8 mouse cellular contexts compared by ENCODE assay signal in genomic region chr2:31130815-31131299, GRCm38 (mm10). TPM values are rescaled to one million over a fixed set of nuclear protein-coding genes. Genes with fewer than 3 reads are reported as not detected.
A peak's percentile ranks its signal among the peaks of the same experiment; 100 is the strongest.
DNase-seq lines count a peak whose midpoint lies in the region; ATAC-seq lines count a peak whose summit lies in the region.

No protein-coding gene starts in this region.

- H3K27me3 ChIP-seq in intestine, embryonic 14.5 days (replicated peaks; ENCODE audit: control insufficient read depth, insufficient read depth, low read length), result no peaks in the 10 kb centered on the region
- H3K27me3 ChIP-seq in intestine, embryonic 15.5 days (replicated peaks), result no peaks in the 10 kb centered on the region
- no peaks in the 10 kb centered on the region for H3K27me3 ChIP-seq in stomach, embryonic 16.5 days (ENCODE audit: control insufficient read depth, insufficient read depth, low read length)
- no peaks in the 10 kb centered on the region for H3K27me3 ChIP-seq in forebrain, embryonic 16.5 days (replicated peaks; ENCODE audit: control insufficient read depth, insufficient read depth, low read length)

- H3K4me3 ChIP-seq in intestine, embryonic 14.5 days (ENCODE audit: low read depth, low read length), result no peak overlapping the region
- H3K4me3 ChIP-seq in intestine, embryonic 15.5 days (replicated peaks), result no peak overlapping the region
- no peak overlapping the region for H3K4me3 ChIP-seq in stomach, embryonic 16.5 days (replicated peaks; ENCODE audit: low read length)
- H3K4me3 ChIP-seq in forebrain, embryonic 16.5 days (replicated peaks; ENCODE audit: low read length), result no peak overlapping the region

- no peaks in the 10 kb centered on the region for H3K9me3 ChIP-seq in intestine, embryonic 14.5 days (ENCODE audit: control insufficient read depth, low read length)
- H3K9me3 ChIP-seq in intestine, embryonic 15.5 days, result no peaks in the 10 kb centered on the region
- no peaks in the 10 kb centered on the region for H3K9me3 ChIP-seq in stomach, embryonic 16.5 days (replicated peaks; ENCODE audit: control insufficient read depth, low read length)
- H3K9me3 ChIP-seq in forebrain, embryonic 16.5 days (ENCODE audit: control insufficient read depth, low read length), result no peaks in the 10 kb centered on the region

- H3K4me1 ChIP-seq in intestine, embryonic 14.5 days (replicated peaks; ENCODE audit: control insufficient read depth, insufficient read depth, low read length), result peaks cover 60% of the 10 kb centered on the region
- peaks cover 40% of the 10 kb centered on the region for H3K4me1 ChIP-seq in intestine, embryonic 15.5 days (replicated peaks)
- H3K4me1 ChIP-seq in stomach, embryonic 16.5 days (ENCODE audit: control insufficient read depth, insufficient read depth, low read length), result peaks cover 40% of the 10 kb centered on the region
- peaks cover 5% of the 10 kb centered on the region; the same call in 1 of the 2 replicates for H3K4me1 ChIP-seq in forebrain, embryonic 16.5 days (replicated peaks; ENCODE audit: control insufficient read depth, insufficient read depth, low read length)

- no peak overlapping the region for H3K4me2 ChIP-seq in intestine, embryonic 14.5 days (ENCODE audit: low read length)
- no peak overlapping the region for H3K4me2 ChIP-seq in intestine, embryonic 15.5 days (replicated peaks)
- H3K4me2 ChIP-seq in stomach, embryonic 16.5 days (ENCODE audit: low read depth, low read length), result no peak overlapping the region
- H3K4me2 ChIP-seq in forebrain, embryonic 16.5 days (ENCODE audit: low read length), result no peak overlapping the region

- ATAC-seq in intestine, embryonic 14.5 days (replicated peaks; ENCODE audit: low FRiP score, low TSS enrichment, low read depth), result no peak
- no peak for ATAC-seq in intestine, embryonic 15.5 days
- ATAC-seq in stomach, embryonic 16.5 days (ENCODE audit: insufficient read depth, low FRiP score), result no peak
- ATAC-seq in forebrain, embryonic 16.5 days, result no peak

- H3K9ac ChIP-seq in intestine, embryonic 14.5 days (ENCODE audit: low read length), result no peak overlapping the region
- no peak overlapping the region for H3K9ac ChIP-seq in intestine, embryonic 15.5 days
- H3K9ac ChIP-seq in stomach, embryonic 16.5 days (ENCODE audit: low read length), result no peak overlapping the region
- H3K9ac ChIP-seq in forebrain, embryonic 16.5 days (replicated peaks; ENCODE audit: low read depth, low read length), result no peak overlapping the region

- no peaks in the 10 kb centered on the region for H3K36me3 ChIP-seq in intestine, embryonic 14.5 days (ENCODE audit: control insufficient read depth, insufficient read depth, low read length)
- no peaks in the 10 kb centered on the region for H3K36me3 ChIP-seq in intestine, embryonic 15.5 days
- no peaks in the 10 kb centered on the region for H3K36me3 ChIP-seq in stomach, embryonic 16.5 days (ENCODE audit: control insufficient read depth, insufficient read depth, low read length)
- H3K36me3 ChIP-seq in forebrain, embryonic 16.5 days (ENCODE audit: control insufficient read depth, insufficient read depth), result no peaks in the 10 kb centered on the region

- 57% methylated on average over 8 of the region's 8 CpGs for WGBS in intestine, embryonic 14.5 days
- 62% methylated on average over 8 of the region's 8 CpGs for WGBS in intestine, embryonic 15.5 days
- 57% methylated on average over 8 of the region's 8 CpGs for whole genome bisulfite sequencing in stomach, embryonic 16.5 days
- 81% methylated on average over 8 of the region's 8 CpGs for WGBS in forebrain, embryonic 16.5 days

- no peak for DNase-seq in intestine, embryonic 14.5 days (ENCODE audit: low spot score)
- peak; percentile 90 for DNase-seq in R1 (ENCODE audit: low read depth, low spot score)
- peak; percentile 54 to 67 for DNase-seq in kidney, postnatal 36 days
- no peak for DNase-seq in cerebellum, adult 11 months
- DNase-seq in cerebellum, postnatal 14 days, result no peak

- peak overlapping the region; percentile 6 for H3K27ac ChIP-seq in intestine, embryonic 14.5 days (ENCODE audit: low read depth)
- no peak overlapping the region for H3K27ac ChIP-seq in intestine, embryonic 15.5 days
- H3K27ac ChIP-seq in stomach, embryonic 16.5 days (ENCODE audit: low read length), result peak overlapping the region; percentile 41
- H3K27ac ChIP-seq in forebrain, embryonic 16.5 days (ENCODE audit: low read length), result no peak overlapping the region

RNA-seq across cellular contexts. Expression of gene Fnbp1, which starts 11.0 kb away (rescaled TPM):
- polyA plus RNA-seq in intestine, embryonic 14.5 days (2014; fragmentation: Nextera tagmentation; extraction: Ambion mirVana), result 31.1 and 31.4 TPM in 2 replicates
- polyA plus RNA-seq in intestine, embryonic 15.5 days (2015; fragmentation: Nextera tagmentation; extraction: Ambion mirVana), result 22.7 and 27.3 TPM in 2 replicates
- 34.6 and 36.8 TPM in 2 replicates for polyA plus RNA-seq in stomach, embryonic 16.5 days (2015; fragmentation: Nextera tagmentation; extraction: Ambion mirVana)
- 19.7 and 23.2 TPM in 2 replicates for polyA plus RNA-seq in forebrain, embryonic 16.5 days (2015; fragmentation: Nextera tagmentation; extraction: Ambion mirVana)

RNA-seq across cellular contexts. Expression of gene Gpr107, which starts 21.3 kb away (rescaled TPM):
- polyA plus RNA-seq in intestine, embryonic 14.5 days (2014; fragmentation: Nextera tagmentation; extraction: Ambion mirVana), result 26.9 and 35.0 TPM in 2 replicates
- polyA plus RNA-seq in intestine, embryonic 15.5 days (2015; fragmentation: Nextera tagmentation; extraction: Ambion mirVana), result 30.0 and 31.1 TPM in 2 replicates
- polyA plus RNA-seq in stomach, embryonic 16.5 days (2015; fragmentation: Nextera tagmentation; extraction: Ambion mirVana), result 34.8 and 39.3 TPM in 2 replicates
- 39.5 and 42.2 TPM in 2 replicates for polyA plus RNA-seq in forebrain, embryonic 16.5 days (2015; fragmentation: Nextera tagmentation; extraction: Ambion mirVana)

Comparison
In these comparisons a context has a peak if more than half of its experiments do, and no peak if none do; other contexts are left out.
1. H3K27ac ChIP-seq: peak in intestine, embryonic 14.5 days (single experiment) and stomach, embryonic 16.5 days (single experiment); none in intestine, embryonic 15.5 days (single experiment) and forebrain, embryonic 16.5 days (single experiment).
2. DNase-seq: peak in R1 (single experiment) and kidney, postnatal 36 days (2 of 2); none in intestine, embryonic 14.5 days (single experiment), cerebellum, adult 11 months (single experiment) and cerebellum, postnatal 14 days (0 of 2).